Mouse (Mus musculus): ENCODE measurements around the gene Fignl2. TPM values are rescaled to one million over a fixed set of nuclear protein-coding genes. Genes with fewer than 3 reads are reported as not detected.

Gene Fignl2
- polyA plus RNA-seq, 1 experiment: 0.01 TPM

GRCm38 (mm10) chr15:101001685-101002084 lies 76.7 kb downstream of the Fignl2 start:
- Histone ChIP-seq H3K79me3 (ENCODE audit: low read depth) (no peaks in the 10 kb centered on the region), H3K4me3 (ENCODE audit: insufficient read depth, poor library complexity, severe bottlenecking) (no peak overlapping the region), H3K36me3 (ENCODE audit: control insufficient read depth, insufficient read depth) (no peaks in the 10 kb centered on the region), H3ac (ENCODE audit: control insufficient read depth, insufficient read length, low read depth) (no peak overlapping the region), H3K27me3 (ENCODE audit: control insufficient read depth, insufficient read depth, insufficient read length) (peaks cover 63% of the 10 kb centered on the region), H3K79me2 (ENCODE audit: control insufficient read depth, insufficient read depth) (no peaks in the 10 kb centered on the region)
- TF ChIP-seq FOSL1 (IDR thresholded peaks at IDR 0.05; ENCODE audit: insufficient read depth, low read length, poor library complexity, severe bottlenecking) (no peak), CEBPB (IDR thresholded peaks at IDR 0.05; ENCODE audit: low read depth) (no peak), USF1 (IDR thresholded peaks at IDR 0.05; ENCODE audit: low read depth) (no peak), CTCF (IDR thresholded peaks at IDR 0.05; ENCODE audit: control insufficient read depth, insufficient read depth, insufficient read length) (no peak), MYOD1 (IDR thresholded peaks at IDR 0.05; ENCODE audit: control insufficient read depth, insufficient read length, low read depth) (no peak), MYOG (IDR thresholded peaks at IDR 0.05; ENCODE audit: control insufficient read depth, extremely low read depth, insufficient read length) (no peak), MAX (IDR thresholded peaks at IDR 0.05) (no peak)

Other genes starting within 250 kb of the Fignl2 start
- gene Scn8a, start 208.7 kb downstream of the Fignl2 start, polyA plus RNA-seq (2012; fragmentation: generic; extraction: Trizol): not detected
- gene Gm47841, start 31.2 kb downstream of the Fignl2 start, polyA plus RNA-seq (2012; fragmentation: generic; extraction: Trizol): not detected
- not detected for gene Ankrd33, start 37.2 kb upstream of the Fignl2 start, polyA plus RNA-seq (2012; fragmentation: generic; extraction: Trizol)
- 0.05 TPM for gene Acvrl1, start 50.0 kb upstream of the Fignl2 start, polyA plus RNA-seq (2012; fragmentation: generic; extraction: Trizol)
- gene Acvr1b, start 95.5 kb upstream of the Fignl2 start, polyA plus RNA-seq (2012; fragmentation: generic; extraction: Trizol): 3.8 TPM
- 7.1 TPM for gene Grasp, start 145.6 kb upstream of the Fignl2 start, polyA plus RNA-seq (2012; fragmentation: generic; extraction: Trizol)
- 8.1 TPM for gene Nr4a1, start 175.7 kb upstream of the Fignl2 start, polyA plus RNA-seq (2012; fragmentation: generic; extraction: Trizol)
- 61.3 TPM for gene Atg101, start 205.7 kb upstream of the Fignl2 start, polyA plus RNA-seq (2012; fragmentation: generic; extraction: Trizol)
- gene 6030408B16Rik, start 214.6 kb upstream of the Fignl2 start, polyA plus RNA-seq (2012; fragmentation: generic; extraction: Trizol): 0.06 TPM